13 mouse cellular contexts compared by ENCODE assay signal in genomic region chr5:25058417-25058816, GRCm38 (mm10). TPM values are rescaled to one million over a fixed set of nuclear protein-coding genes. Genes with fewer than 3 reads are reported as not detected.
DNase-seq lines count a peak whose midpoint lies in the region; ATAC-seq and TF ChIP-seq lines count a peak whose summit lies in the region.
"Had no signal": no experiment of that assay in that cellular context is flagged by ENCODE, and none has a peak within 500 bp of the region (broad histone marks: within the 10 kb centered on the region; RNA-seq: fewer than 3 reads in every experiment).

No protein-coding gene starts in this region.

- ATAC-seq in lung, embryonic 14.5 days (ENCODE audit: insufficient read depth) = peak; percentile 69
- ATAC-seq: Patski had no signal

- H3K27ac ChIP-seq in lung, embryonic 14.5 days (ENCODE audit: low read depth) = no peak overlapping the region
- 0 out of 2 replicates have a peak overlapping the region, but pooled peaks have one; percentile 14 for H3K27ac ChIP-seq in limb, embryonic 10.5 days
- H3K27ac ChIP-seq: embryonic facial prominence, embryonic 15.5 days had no signal

- H3K9ac ChIP-seq in lung, embryonic 14.5 days = no peak overlapping the region
- H3K9ac ChIP-seq: embryonic facial prominence, embryonic 15.5 days had no signal

- DNase-seq in cerebellum, adult 9-10 months = peak; percentile 63
- DNase-seq in cerebellum, postnatal 4 days (ENCODE audit: low spot score in 2 of 2) = no peak
- DNase-seq in lung, embryonic 14.5 days = peak; percentile 77
- DNase-seq in lung, adult 2 months = no peak
- DNase-seq in limb, embryonic 10.5 days (ENCODE audit: low spot score) = no peak
- DNase-seq in right cerebral cortex, adult 18-20 months = no peak
- DNase-seq in layer of hippocampus, adult 11-12 months (ENCODE audit: low spot score) = no peak
- no peak for DNase-seq in kidney, postnatal 25 days
- DNase-seq: B cell, adult 2 months; kidney, adult 2 months; spleen, adult 18-20 months had no signal

- no peaks in the 10 kb centered on the region for H3K27me3 ChIP-seq in lung, embryonic 14.5 days (ENCODE audit: insufficient read depth, low read length)
- peaks cover 30% of the 10 kb centered on the region for H3K27me3 ChIP-seq in limb, embryonic 10.5 days (ENCODE audit: low read depth, poor library complexity, severe bottlenecking)
- H3K27me3 ChIP-seq: embryonic facial prominence, embryonic 15.5 days; Patski had no signal

- H3K9me3 ChIP-seq in lung, embryonic 14.5 days (ENCODE audit: low read depth, low read length) = no peaks in the 10 kb centered on the region
- no peaks in the 10 kb centered on the region for H3K9me3 ChIP-seq in limb, embryonic 10.5 days (replicated peaks)
- H3K9me3 ChIP-seq: embryonic facial prominence, embryonic 15.5 days had no signal

- H3K4me1 ChIP-seq in lung, embryonic 14.5 days (ENCODE audit: insufficient read depth) = peaks cover 19% of the 10 kb centered on the region
- peaks cover 21% of the 10 kb centered on the region for H3K4me1 ChIP-seq in lung, adult 2 months (ENCODE audit: control insufficient read depth, insufficient read depth, low read length)
- peaks cover 44% of the 10 kb centered on the region for H3K4me1 ChIP-seq in limb, embryonic 10.5 days

- TF ChIP-seq CTCF in lung, embryonic 14.5 days (IDR thresholded peaks at IDR 0.05; ENCODE audit: low read depth) = no peak
- TF ChIP-seq CTCF in lung, adult 2 months (IDR thresholded peaks at IDR 0.05; ENCODE audit: insufficient read depth, low read length) = no peak

- no peaks in the 10 kb centered on the region for H3K36me3 ChIP-seq in lung, embryonic 14.5 days (ENCODE audit: insufficient read depth)
- no peaks in the 10 kb centered on the region for H3K36me3 ChIP-seq in limb, embryonic 10.5 days
- H3K36me3 ChIP-seq: embryonic facial prominence, embryonic 15.5 days had no signal

- no peak overlapping the region for H3K4me2 ChIP-seq in lung, embryonic 14.5 days

- no peak for TF ChIP-seq POLR2A in lung, adult 2 months (IDR thresholded peaks at IDR 0.05; ENCODE audit: borderline replicate concordance, extremely low read depth, low read depth, low read length)

- no peak overlapping the region for H3K4me3 ChIP-seq in lung, embryonic 14.5 days (ENCODE audit: low read depth, low read length)
- no peak overlapping the region for H3K4me3 ChIP-seq in lung, adult 2 months (replicated peaks; ENCODE audit: extremely low read depth, low read depth, low read length)
- H3K4me3 ChIP-seq in limb, embryonic 10.5 days = no peak overlapping the region
- H3K4me3 ChIP-seq: embryonic facial prominence, embryonic 15.5 days had no signal

- WGBS in lung, embryonic 14.5 days = 34% methylated on average over 7 of the region's 7 CpGs
- WGBS in lung, adult 2 months = 52% methylated on average over 7 of the region's 7 CpGs
- WGBS in limb, embryonic 10.5 days = 39% methylated on average over 7 of the region's 7 CpGs

RNA-seq across cellular contexts. Expression of gene Prkag2, which starts 42.0 kb away (rescaled TPM):
- polyA plus RNA-seq in lung, embryonic 14.5 days (2014; fragmentation: Nextera tagmentation; extraction: Ambion mirVana) = 25.6 and 29.1 TPM in 2 replicates
- 10.9 and 18.0 TPM in 2 replicates for polyA plus RNA-seq in lung, adult 2 months (2012; rRNA removed)
- 33.3 and 35.1 TPM in 2 replicates for polyA plus RNA-seq in limb, embryonic 10.5 days (2016; fragmentation: Nextera tagmentation; extraction: Ambion mirVana)

Comparison
In these comparisons a context has a peak if more than half of its experiments do, and no peak if none do; other contexts are left out.
1. DNase-seq: peak in cerebellum, adult 9-10 months (single experiment) and lung, embryonic 14.5 days (single experiment); none in cerebellum, postnatal 4 days (0 of 2), lung, adult 2 months (single experiment), limb, embryonic 10.5 days (single experiment), right cerebral cortex, adult 18-20 months (single experiment), layer of hippocampus, adult 11-12 months (single experiment) and kidney, postnatal 25 days (0 of 2).